Mouse (Mus musculus): ENCODE results near the gene Maneal. TPM values are rescaled to one million over a fixed set of nuclear protein-coding genes. Genes with fewer than 3 reads are reported as not detected.

Maneal gene
- total and polyA plus RNA-seq, 3 experiments, result 0.08 TPM; not detected in 2

GRCm38 (mm10) chr4:124843493-124843892, 18.5 kb downstream of the Maneal start:
- H3K9me3 ChIP-seq (replicated peaks; ENCODE audit: insufficient read depth, low read length), result no peaks in the 10 kb centered on the region
- H3K4me3 ChIP-seq (ENCODE audit: control insufficient read depth in 1 of 2, insufficient read depth in 1 of 2, low read depth in 2 of 2, low read length in 2 of 2), result no peak overlapping the region
- DNase-seq (ENCODE audit: low read depth, low spot score), result peak; percentile 66
- H3K9ac ChIP-seq (ENCODE audit: control insufficient read depth, low read depth, low read length, poor library complexity, severe bottlenecking), result no peak overlapping the region
- no peak overlapping the region for H3K27ac ChIP-seq (ENCODE audit: control insufficient read depth, low read depth, low read length)
- H3K4me1 ChIP-seq (ENCODE audit: control insufficient read depth in 1 of 2, insufficient read depth in 2 of 2, low read length in 2 of 2), result no peaks in the 10 kb centered on the region
- TF ChIP-seq RAD21 (IDR thresholded peaks at IDR 0.05; ENCODE audit: low read depth, low read length) (no peak), BHLHE40 (IDR thresholded peaks at IDR 0.05; ENCODE audit: borderline replicate concordance, low read depth, low read length) (no peak), MAFK (IDR thresholded peaks at IDR 0.05; ENCODE audit: borderline replicate concordance, low read depth, low read length) (no peak), SIN3A (IDR thresholded peaks at IDR 0.05; ENCODE audit: low read length) (no peak), MEF2A (IDR thresholded peaks at IDR 0.05; ENCODE audit: extremely low read depth, insufficient replicate concordance, low read depth, low read length, poor library complexity, severe bottlenecking) (no peak), UBTF (IDR thresholded peaks at IDR 0.05; ENCODE audit: borderline replicate concordance, insufficient read depth, low read depth, low read length) (no peak), TCF12 (IDR thresholded peaks at IDR 0.05; ENCODE audit: low read depth, low read length) (no peak), TBP (IDR thresholded peaks at IDR 0.05; ENCODE audit: low read depth, low read length) (no peak), MAX (IDR thresholded peaks at IDR 0.05; ENCODE audit: low read length) (no peak), ZC3H11A (IDR thresholded peaks at IDR 0.05; ENCODE audit: low read depth, low read length) (no peak), E2F4 (IDR thresholded peaks at IDR 0.05; ENCODE audit: borderline replicate concordance, low read depth, low read length) (no peak), SMC3 (IDR thresholded peaks at IDR 0.05; ENCODE audit: low read depth, low read length) (peak; percentile 19; the same call in 1 of the 2 replicates), CTCF (IDR thresholded peaks at IDR 0.05 in 2 of 3, conservative IDR thresholded peaks at IDR 0.05 in 1 of 3; ENCODE audit: control insufficient read depth in 1 of 3, insufficient read depth in 1 of 3, low read depth in 2 of 3, low read length in 3 of 3, poor library complexity in 1 of 3, severe bottlenecking in 1 of 3) (peak; percentile 60 to 89 (median 67))
- H3K79me2 ChIP-seq (ENCODE audit: control insufficient read depth, insufficient read depth, low read length, poor library complexity), result no peaks in the 10 kb centered on the region
- H3K36me3 ChIP-seq (ENCODE audit: control insufficient read depth in 1 of 2, insufficient read depth in 2 of 2, low read length in 2 of 2), result peaks cover 1 to 2% of the 10 kb centered on the region in 2 experiments; a peak in 1 of 4 replicates
- no peaks in the 10 kb centered on the region for H3K27me3 ChIP-seq (ENCODE audit: control insufficient read depth in 1 of 2, insufficient read depth in 2 of 2, low read length in 2 of 2)

DNA sequence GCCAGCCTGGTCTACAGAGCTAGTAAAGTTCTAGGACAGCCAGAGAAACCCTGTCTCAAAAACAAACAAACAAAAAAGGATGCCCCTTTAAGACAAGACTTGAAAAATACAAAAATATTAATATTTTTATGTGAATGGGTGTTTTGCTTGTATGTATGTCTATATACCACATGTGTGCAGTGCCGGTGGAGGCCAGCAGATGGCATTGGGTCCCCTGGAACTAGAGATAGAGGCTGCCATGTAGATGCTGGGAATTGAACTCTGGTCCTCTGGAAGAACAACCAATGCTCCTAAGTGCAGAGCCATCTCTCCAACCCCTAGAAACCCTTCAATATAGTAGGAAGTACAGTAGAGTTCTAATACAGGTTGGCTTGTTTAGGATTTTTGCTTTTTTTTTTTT, 21.0 kb downstream of the Maneal start:
- H3K27me3 ChIP-seq (ENCODE audit: control insufficient read depth in 1 of 2, insufficient read depth in 2 of 2, low read length in 2 of 2), result no peaks in the 10 kb centered on the region
- H3K9ac ChIP-seq (ENCODE audit: control insufficient read depth, low read depth, low read length, poor library complexity, severe bottlenecking), result no peak overlapping the region
- peak; percentile 64 for DNase-seq (ENCODE audit: low read depth, low spot score)
- no peak overlapping the region for H3K4me3 ChIP-seq (ENCODE audit: control insufficient read depth in 1 of 2, insufficient read depth in 1 of 2, low read depth in 2 of 2, low read length in 2 of 2)
- no peaks in the 10 kb centered on the region for H3K79me2 ChIP-seq (ENCODE audit: control insufficient read depth, insufficient read depth, low read length, poor library complexity)
- H3K27ac ChIP-seq (ENCODE audit: control insufficient read depth, low read depth, low read length), result no peak overlapping the region
- TF ChIP-seq POLR2AphosphoS5 (IDR thresholded peaks at IDR 0.05; ENCODE audit: borderline replicate concordance, low read depth, low read length), result no peak
- TF ChIP-seq E2F4 (IDR thresholded peaks at IDR 0.05; ENCODE audit: borderline replicate concordance, low read depth, low read length), result no peak
- TF ChIP-seq RAD21 (IDR thresholded peaks at IDR 0.05; ENCODE audit: low read depth, low read length), result peak; percentile 20
- TF ChIP-seq JUND (IDR thresholded peaks at IDR 0.05; ENCODE audit: low read depth, low read length), result no peak
- peak; percentile 40 to 58 (median 57) for TF ChIP-seq CTCF (IDR thresholded peaks at IDR 0.05 in 2 of 3, conservative IDR thresholded peaks at IDR 0.05 in 1 of 3; ENCODE audit: control insufficient read depth in 1 of 3, insufficient read depth in 1 of 3, low read depth in 2 of 3, low read length in 3 of 3, poor library complexity in 1 of 3, severe bottlenecking in 1 of 3)
- peak; percentile 31; the same call in 1 of the 2 replicates for TF ChIP-seq ZNF384 (IDR thresholded peaks at IDR 0.05; ENCODE audit: low read depth, low read length)
- no peak for TF ChIP-seq MYB (IDR thresholded peaks at IDR 0.05; ENCODE audit: low read depth, low read length)
- TF ChIP-seq SMC3 (IDR thresholded peaks at IDR 0.05; ENCODE audit: low read depth, low read length), result peak; percentile 39
- no peak for TF ChIP-seq HCFC1 (IDR thresholded peaks at IDR 0.05; ENCODE audit: low read depth, low read length)
- no peaks in the 10 kb centered on the region for H3K9me3 ChIP-seq (replicated peaks; ENCODE audit: insufficient read depth, low read length)
- peaks cover 0 to 1% of the 10 kb centered on the region in 2 experiments; a peak in 1 of 4 replicates for H3K36me3 ChIP-seq (ENCODE audit: control insufficient read depth in 1 of 2, insufficient read depth in 2 of 2, low read length in 2 of 2)
- H3K4me1 ChIP-seq (ENCODE audit: control insufficient read depth in 1 of 2, insufficient read depth in 2 of 2, low read length in 2 of 2), result no peaks in the 10 kb centered on the region

Measured in MEL (cell line).